Mouse (Mus musculus) MEL (cell line): Measurements from ENCODE around the gene Tcf12. TPM values are rescaled to one million over a fixed set of nuclear protein-coding genes. Genes with fewer than 3 reads are reported as not detected.

Experiments
- DNase-seq: peaks from one replicate; pipeline ENCODE4 v3.0.0; 2011; ENCODE audit warnings: low read depth, low spot score
- H3K27ac ChIP-seq: 2 replicates; pipeline ENCODE4 v1.5.1; 2012; ENCODE audit warnings: low read depth, mild to moderate bottlenecking, control low read depth, low read length, moderate library complexity; ENCODE audit not compliant: control insufficient read depth
- H3K27me3 ChIP-seq, 2 experiments: fragments of 150-350 bp in 1 of 2; sonication (generic) in 1 of 2; 2 replicates each; pipeline ENCODE4 v1.6.1; 2012; ENCODE audit warnings: low read length in 2 of 2, mild to moderate bottlenecking in 2 of 2, improper control_type of control experiment in 1 of 2, moderate library complexity in 1 of 2; ENCODE audit not compliant: insufficient read depth in 2 of 2, control insufficient read depth in 1 of 2
- H3K36me3 ChIP-seq, 2 experiments: 2 replicates each; pipeline ENCODE4 v1.6.1; 2012 to 2014; ENCODE audit warnings: low read length in 2 of 2, improper control_type of control experiment in 1 of 2, inconsistent platforms in 1 of 2, mild to moderate bottlenecking in 1 of 2; ENCODE audit not compliant: insufficient read depth in 2 of 2, control insufficient read depth in 1 of 2
- H3K4me1 ChIP-seq, 2 experiments: fragments of 150-350 bp in 1 of 2; sonication (generic) in 1 of 2; 2 replicates each; pipeline ENCODE4 v1.6.1; 2012; ENCODE audit warnings: low read length in 2 of 2, improper control_type of control experiment in 1 of 2, mild to moderate bottlenecking in 1 of 2; ENCODE audit not compliant: insufficient read depth in 2 of 2, control insufficient read depth in 1 of 2
- H3K4me3 ChIP-seq, 2 experiments: fragments of 150-350 bp in 1 of 2; sonication (generic) in 1 of 2; 2 replicates each; pipeline ENCODE4 v1.5.1; 2012; ENCODE audit warnings: low read depth in 2 of 2, low read length in 2 of 2, mild to moderate bottlenecking in 2 of 2, moderate library complexity in 2 of 2, control low read depth in 1 of 2, improper control_type of control experiment in 1 of 2; ENCODE audit not compliant: control insufficient read depth in 1 of 2, insufficient read depth in 1 of 2
- H3K79me2 ChIP-seq: 2 replicates; pipeline ENCODE4 v1.6.1; 2012; ENCODE audit warnings: mild to moderate bottlenecking, low read length, moderate library complexity; ENCODE audit not compliant: control insufficient read depth, poor library complexity, insufficient read depth
- H3K9ac ChIP-seq: 2 replicates; pipeline ENCODE4 v1.6.1; 2012; ENCODE audit warnings: low read depth, mild to moderate bottlenecking, control low read depth, low read length, moderate library complexity; ENCODE audit not compliant: control insufficient read depth, poor library complexity, severe bottlenecking
- H3K9me3 ChIP-seq: fragments of 150-350 bp; sonication (generic); replicated peaks from 2 replicates; pipeline ENCODE4 v1.6.1; 2012; ENCODE audit warnings: mild to moderate bottlenecking, low read length, improper control_type of control experiment, moderate library complexity; ENCODE audit not compliant: insufficient read depth
- BHLHE40 ChIP-seq: IDR thresholded peaks from 2 replicates; pipeline ENCODE4 v1.6.1; 2012; ENCODE audit warnings: low read depth, mild to moderate bottlenecking, inconsistent platforms, low read length, improper control_type of control experiment, borderline replicate concordance
- CTCF ChIP-seq, 3 experiments: IDR thresholded peaks in 2 of 3; conservative IDR thresholded peaks in 1 of 3; 2 replicates each; pipeline ENCODE4 v1.5.1; 2011 to 2012; ENCODE audit warnings: low read length in 3 of 3, low read depth in 2 of 3, mild to moderate bottlenecking in 2 of 3, improper control_type of control experiment in 1 of 3, inconsistent platforms in 1 of 3, mixed read lengths in 1 of 3, moderate library complexity in 1 of 3; ENCODE audit not compliant: control insufficient read depth in 1 of 3, insufficient read depth in 1 of 3, poor library complexity in 1 of 3, severe bottlenecking in 1 of 3
- E2F4 ChIP-seq: IDR thresholded peaks from 2 replicates; pipeline ENCODE4 v1.6.1; 2011; ENCODE audit warnings: low read depth, low read length, improper control_type of control experiment, borderline replicate concordance
- ELF1 ChIP-seq: IDR thresholded peaks from 2 replicates; pipeline ENCODE4 v1.6.1; 2014; ENCODE audit warnings: low read depth, mild to moderate bottlenecking, inconsistent platforms, low read length, improper control_type of control experiment, moderate library complexity
- EP300 ChIP-seq, 2 experiments: IDR thresholded peaks; 2 replicates each; pipeline ENCODE4 v1.6.1; 2011; ENCODE audit warnings: improper control_type of control experiment in 2 of 2, low read length in 2 of 2, low read depth in 1 of 2, mild to moderate bottlenecking in 1 of 2
- GABPA ChIP-seq: IDR thresholded peaks from 2 replicates; pipeline ENCODE4 v1.6.1; 2012; ENCODE audit warnings: low read depth, mild to moderate bottlenecking, inconsistent platforms, low read length, improper control_type of control experiment, moderate library complexity
- MAZ ChIP-seq: IDR thresholded peaks from 2 replicates; pipeline ENCODE4 v1.6.1; 2012; ENCODE audit warnings: low read depth, mild to moderate bottlenecking, inconsistent platforms, low read length, improper control_type of control experiment
- MEF2A ChIP-seq: IDR thresholded peaks from 2 replicates; pipeline ENCODE4 v1.6.1; 2014; ENCODE audit warnings: low read depth, mild to moderate bottlenecking, inconsistent platforms, low read length, improper control_type of control experiment; ENCODE audit not compliant: poor library complexity, insufficient replicate concordance, severe bottlenecking; ENCODE audit errors: extremely low read depth
- MYC ChIP-seq: IDR thresholded peaks from 2 replicates; pipeline ENCODE4 v1.6.1; 2011; ENCODE audit warnings: low read depth, mild to moderate bottlenecking, low read length, improper control_type of control experiment, moderate library complexity
- NELFE ChIP-seq: IDR thresholded peaks from 2 replicates; pipeline ENCODE4 v1.6.1; 2011; ENCODE audit warnings: low read depth, low read length, improper control_type of control experiment
- POLR2A ChIP-seq, 2 experiments: IDR thresholded peaks; 2 replicates each; pipeline ENCODE4 v1.6.1; 2011 to 2012; ENCODE audit warnings: low read length in 2 of 2, mild to moderate bottlenecking in 2 of 2, control low read depth in 1 of 2, improper control_type of control experiment in 1 of 2, low read depth in 1 of 2, moderate library complexity in 1 of 2; ENCODE audit not compliant: control insufficient read depth in 1 of 2, insufficient read depth in 1 of 2, poor library complexity in 1 of 2
- POLR2AphosphoS2 ChIP-seq: IDR thresholded peaks from 2 replicates; pipeline ENCODE4 v1.6.1; 2011; ENCODE audit warnings: low read length, improper control_type of control experiment
- POLR2AphosphoS5 ChIP-seq: IDR thresholded peaks from 2 replicates; pipeline ENCODE4 v1.6.1; 2012; ENCODE audit warnings: low read depth, borderline replicate concordance, mild to moderate bottlenecking, inconsistent platforms, low read length, moderate library complexity, mixed read lengths
- TCF12 ChIP-seq: IDR thresholded peaks from 2 replicates; pipeline ENCODE4 v1.6.1; 2014; ENCODE audit warnings: low read depth, mild to moderate bottlenecking, inconsistent platforms, low read length, improper control_type of control experiment, moderate library complexity
- ZMIZ1 ChIP-seq: IDR thresholded peaks from 2 replicates; pipeline ENCODE4 v1.6.1; 2012; ENCODE audit warnings: low read depth, mild to moderate bottlenecking, inconsistent platforms, low read length, improper control_type of control experiment, moderate library complexity
- polyA plus RNA-seq, 2 experiments: library from polyadenylated mRNA; stranded (reverse) in 1 of 2; unstranded in 1 of 2; fragments of >175 nt in 1 of 2; fragments of >200 nt in 1 of 2; gene quantifications; 2 replicates each; pipeline versions ENCODE4 v1.2.1 to v1.2.4; 2012; ENCODE audit warnings: low replicate concordance in 2 of 2, low read depth in 1 of 2; ENCODE audit not compliant: insufficient read length in 2 of 2, insufficient read depth in 1 of 2, missing spikeins in 1 of 2
- total RNA-seq: library from RNA; depleted of rRNA; stranded (reverse); fragments of 300-350 nt; gene quantifications from 2 replicates; pipeline ENCODE4 v1.2.3, GENCODE M21; 2012

Tcf12 gene
- total and polyA plus RNA-seq, 3 experiments = 29.3 to 70.5 (median 39.6) TPM

GRCm38 (mm10) chr9:72103471-72103870 is 8.2 kb downstream of the Tcf12 start:
- H3K9me3 ChIP-seq = no peaks in the 10 kb centered on the region
- H3K4me1 ChIP-seq = peaks cover 0 to 18% of the 10 kb centered on the region in 2 experiments; a peak in 2 of 4 replicates
- DNase-seq = no peak
- no peaks in the 10 kb centered on the region for H3K27me3 ChIP-seq
- TF ChIP-seq POLR2A (IDR thresholded peaks at IDR 0.05; ENCODE audit: control insufficient read depth in 1 of 2, insufficient read depth in 1 of 2, low read depth in 1 of 2, low read length in 2 of 2, poor library complexity in 1 of 2) = no peak
- no peak for TF ChIP-seq ZMIZ1
- TF ChIP-seq MAZ = no peak
- TF ChIP-seq TCF12 = no peak
- no peak for TF ChIP-seq ELF1
- TF ChIP-seq NELFE = no peak
- no peak for TF ChIP-seq POLR2AphosphoS2
- peaks cover 14 to 33% of the 10 kb centered on the region in 2 experiments for H3K36me3 ChIP-seq
- peaks cover 12% of the 10 kb centered on the region; the same call in 1 of the 2 replicates for H3K79me2 ChIP-seq
- H3K27ac ChIP-seq = no peak overlapping the region
- no peak overlapping the region for H3K9ac ChIP-seq
- H3K4me3 ChIP-seq = no peak overlapping the region

- Histone ChIP-seq H3K9ac (no peak overlapping the region), H3K4me1 (peaks cover 3 to 11% of the 10 kb centered on the region in 2 experiments; a peak in 3 of 4 replicates), H3K27ac (no peak overlapping the region), H3K4me3 (no peak overlapping the region), H3K79me2 (peaks cover 14% of the 10 kb centered on the region), H3K9me3 (no peaks in the 10 kb centered on the region), H3K36me3 (peaks cover 6 to 20% of the 10 kb centered on the region in 2 experiments), H3K27me3 (no peaks in the 10 kb centered on the region)
- no peak for DNase-seq
- TF ChIP-seq E2F4 = no peak
- TF ChIP-seq POLR2AphosphoS5 = no peak
- no peak for TF ChIP-seq BHLHE40
- no peak for TF ChIP-seq CTCF (IDR thresholded peaks at IDR 0.05 in 2 of 3, conservative IDR thresholded peaks at IDR 0.05 in 1 of 3; ENCODE audit: control insufficient read depth in 1 of 3, insufficient read depth in 1 of 3, low read depth in 2 of 3, low read length in 3 of 3, poor library complexity in 1 of 3, severe bottlenecking in 1 of 3)
- TF ChIP-seq GABPA = no peak
- no peak for TF ChIP-seq MYC
- no peak for TF ChIP-seq POLR2AphosphoS2
- no peak for TF ChIP-seq MEF2A
- TF ChIP-seq EP300 (IDR thresholded peaks at IDR 0.05; ENCODE audit: low read depth in 1 of 2, low read length in 2 of 2) = no peak
- TF ChIP-seq, all 39 proteins: peak for 0
Observed at GRCm38 (mm10) chr9:72099945-72100685, 11.6 kb downstream of the Tcf12 start.
